Mouse (Mus musculus) adrenal gland, postnatal 4 days (tissue): ENCODE data around the gene Arl5a. TPM values are rescaled to one million over a fixed set of nuclear protein-coding genes. Genes with fewer than 3 reads are reported as not detected.

Experiments used
- DNase-seq, 2 experiments: peaks; one replicate each; pipeline ENCODE4 v3.0.0; 2021 to 2022; ENCODE audit warnings: low spot score in 2 of 2, mixed read lengths in 2 of 2
- total RNA-seq, 2 experiments: library from RNA; stranded (reverse); gene quantifications; 2 replicates each; pipeline ENCODE4 v1.2.3; 2021

Gene Arl5a
- total RNA-seq, 2 experiments from 2014 or later = 46.1 to 50.9 TPM

- DNase-seq = no peak
Measured at GRCm38 (mm10) chr2:52367665-52368064, 57.0 kb downstream of the Arl5a start.

- no peak for DNase-seq
Measured at GRCm38 (mm10) chr2:52367248-52367647, 57.5 kb downstream of the Arl5a start.

GRCm38 (mm10) chr2:52361086-52361485, 63.6 kb downstream of the Arl5a start:
- DNase-seq = no peak

- no peak for DNase-seq
Measured at GRCm38 (mm10) chr2:52359722-52360121, 65.0 kb downstream of the Arl5a start.

- no peak for DNase-seq
Measured at GRCm38 (mm10) chr2:52358156-52358555, 66.5 kb downstream of the Arl5a start.

- DNase-seq = no peak
Measured at GRCm38 (mm10) chr2:52351029-52351428, 73.7 kb downstream of the Arl5a start.

Other genes with a start within 250 kb of the Arl5a start
- gene Neb, start 46.4 kb downstream of the Arl5a start, total RNA-seq = 10 to 100 TPM; 23.2 to 73.6 TPM